Mouse (Mus musculus) spleen, adult 2 months (tissue): ENCODE data around the gene Mrln.

Source experiments
- CTCF ChIP-seq: fragments of 200-500 bp; IDR thresholded peaks from 2 replicates; pipeline ENCODE4 v1.5.1; 2011; ENCODE audit warnings: mild to moderate bottlenecking, inconsistent platforms; ENCODE audit not compliant: insufficient read depth, insufficient read length, insufficient replicate concordance; ENCODE audit errors: extremely low read depth
- POLR2A ChIP-seq: fragments of 200-500 bp; IDR thresholded peaks from 2 replicates; pipeline ENCODE4 v1.6.1; 2011; ENCODE audit warnings: low read depth, low read length, inconsistent platforms

GRCm38 (mm10) chr10:70245559-70245945 is 41.1 kb downstream of the Mrln start:
- TF ChIP-seq CTCF = no peak
- TF ChIP-seq POLR2A = no peak
